Mouse (Mus musculus) ES-CJ7 (cell line): ENCODE data around the gene Fryl.
"Not testable (repeated sequence)": the region's sequence is repeated elsewhere in the genome, so short reads cannot be mapped to it uniquely, and the experiment has no call there.

Source experiments
- DNase-seq: peaks from one replicate; pipeline ENCODE4 v3.0.0; 2011; ENCODE audit warnings: low read depth, low spot score

Gene Fryl

DNA sequence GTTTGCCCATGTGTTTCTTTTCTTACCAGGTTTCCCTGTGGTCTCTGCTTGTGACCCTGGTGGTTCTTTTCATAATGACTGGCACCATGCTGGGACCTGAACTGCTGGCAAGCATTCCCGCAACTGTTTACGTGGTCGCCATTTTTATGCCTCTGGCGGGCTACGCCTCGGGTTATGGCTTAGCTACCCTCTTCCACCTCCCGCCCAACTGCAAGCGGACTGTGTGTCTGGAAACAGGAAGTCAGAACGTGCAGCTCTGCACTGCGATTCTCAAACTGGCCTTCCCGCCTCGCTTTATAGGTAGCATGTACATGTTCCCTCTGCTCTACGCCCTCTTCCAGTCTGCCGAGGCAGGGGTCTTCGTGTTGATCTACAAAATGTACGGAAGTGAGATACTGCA, 244.6 kb downstream of the Fryl start:
- peak; percentile 18 for DNase-seq

DNA sequence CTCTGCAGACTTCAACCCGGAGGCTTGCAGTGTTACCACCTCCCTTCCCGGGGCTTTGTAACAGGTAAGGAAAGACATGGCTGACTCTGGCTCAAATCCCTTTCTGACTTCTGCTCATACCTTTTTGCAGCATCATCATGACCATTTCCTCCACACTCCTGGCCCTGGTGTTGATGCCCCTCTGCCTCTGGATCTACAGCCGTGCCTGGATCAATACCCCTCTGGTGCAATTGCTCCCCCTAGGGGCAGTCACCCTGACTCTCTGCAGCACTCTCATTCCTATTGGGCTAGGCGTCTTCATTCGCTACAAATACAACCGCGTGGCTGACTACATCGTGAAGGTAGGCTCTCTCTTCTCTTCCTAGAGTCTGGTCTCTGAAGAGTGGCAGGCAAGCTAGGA, 248.2 kb downstream of the Fryl start:
- peak; percentile 65 for DNase-seq

DNA sequence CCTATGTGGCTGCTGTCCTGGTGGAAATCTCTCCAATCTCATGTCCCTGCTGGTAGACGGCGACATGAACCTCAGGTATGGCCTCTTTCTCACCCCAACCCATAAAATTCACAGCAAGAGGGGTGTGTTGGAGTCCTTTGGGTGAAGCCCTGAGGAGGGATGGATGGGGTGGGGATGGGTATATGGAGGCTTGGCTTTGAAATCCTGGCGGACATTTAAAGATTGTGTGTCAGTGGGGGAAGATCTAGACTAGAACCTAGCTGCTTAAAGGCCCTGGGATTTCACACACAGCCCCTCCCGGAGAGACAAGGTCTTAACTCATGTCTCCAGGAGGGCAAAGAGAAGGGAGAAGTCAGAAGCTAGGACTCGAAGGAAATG, 248.8 kb downstream of the Fryl start:
- no peak for DNase-seq

DNA sequence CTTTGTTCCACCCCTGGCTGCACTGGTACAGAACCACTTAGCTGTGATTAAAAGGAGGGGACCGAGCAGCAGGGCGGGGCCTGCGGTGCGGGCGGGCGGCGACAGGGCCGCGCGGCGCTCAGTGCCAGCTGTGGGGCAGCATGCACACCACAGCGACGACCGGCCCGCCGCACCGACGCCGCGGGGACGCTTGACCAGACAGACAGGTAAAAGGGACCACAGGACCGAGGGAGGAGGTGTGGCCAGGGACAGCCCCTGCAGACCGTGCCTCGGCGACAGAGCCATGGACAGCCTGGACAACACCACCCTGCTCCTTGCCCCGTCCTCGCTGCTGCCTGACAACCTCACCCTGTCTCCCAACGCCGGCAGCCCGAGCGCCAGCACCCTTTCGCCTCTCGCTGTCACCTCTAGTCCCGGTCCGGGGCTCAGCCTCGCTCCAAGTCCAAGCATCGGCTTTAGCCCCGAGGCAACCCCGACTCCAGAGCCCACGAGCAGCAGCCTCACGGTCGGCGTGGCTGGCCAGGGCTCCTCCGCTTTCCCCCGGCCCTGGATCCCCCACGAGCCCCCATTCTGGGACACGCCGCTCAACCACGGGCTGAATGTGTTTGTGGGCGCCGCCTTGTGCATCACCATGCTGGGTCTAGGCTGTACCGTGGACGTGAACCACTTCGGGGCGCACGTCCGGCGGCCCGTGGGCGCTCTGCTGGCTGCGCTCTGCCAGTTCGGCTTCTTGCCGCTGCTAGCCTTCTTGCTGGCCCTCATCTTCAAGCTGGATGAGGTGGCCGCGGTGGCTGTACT, 249.4 kb downstream of the Fryl start, which contains the start of gene Slc10a4:
Gene Slc10a4, plus strand, starts transcription at position 100 of the 798 bp plus-strand sequence.
- no peak for DNase-seq

DNA sequence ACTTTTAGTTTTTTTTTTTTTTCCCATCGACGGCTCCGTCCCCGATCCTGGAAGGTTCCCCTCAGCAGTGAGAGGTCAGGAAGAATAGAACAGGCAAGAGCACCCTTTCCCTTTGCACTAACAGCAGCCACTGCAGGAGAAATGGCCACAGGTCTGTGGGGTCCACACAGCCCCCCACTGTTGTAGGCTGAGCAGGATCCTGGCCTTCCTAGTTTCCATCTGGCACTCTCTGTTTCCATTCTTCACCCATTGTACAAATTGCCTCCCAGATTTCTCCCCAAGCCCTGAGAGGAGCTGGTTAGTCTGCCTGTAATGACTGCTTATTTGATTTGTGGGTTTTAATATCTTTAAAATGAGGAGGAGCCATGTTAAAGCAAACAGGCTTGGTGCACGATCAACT, 252.4 kb downstream of the Fryl start:
- DNase-seq, result no peak

DNA sequence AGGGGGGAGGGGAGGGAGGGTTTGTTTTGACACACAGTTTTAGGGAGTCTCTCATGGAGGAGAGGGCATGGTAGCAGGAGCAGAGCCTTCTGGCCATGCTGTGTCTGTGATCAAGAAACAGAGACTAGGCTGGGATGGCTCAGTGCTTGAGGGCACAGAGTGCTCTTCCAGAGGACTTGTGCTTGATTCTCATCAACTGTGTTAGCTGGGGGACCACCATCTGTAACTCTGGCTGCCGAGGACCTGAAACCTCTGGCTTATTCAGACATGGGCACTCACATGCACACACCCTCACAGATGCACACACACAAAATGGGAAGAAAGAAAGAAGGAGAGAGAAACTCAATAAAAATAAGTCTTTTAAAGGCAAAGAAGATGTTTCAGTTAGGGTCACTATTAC, 257.9 kb downstream of the Fryl start:
- not testable (repeated sequence) for DNase-seq

DNA sequence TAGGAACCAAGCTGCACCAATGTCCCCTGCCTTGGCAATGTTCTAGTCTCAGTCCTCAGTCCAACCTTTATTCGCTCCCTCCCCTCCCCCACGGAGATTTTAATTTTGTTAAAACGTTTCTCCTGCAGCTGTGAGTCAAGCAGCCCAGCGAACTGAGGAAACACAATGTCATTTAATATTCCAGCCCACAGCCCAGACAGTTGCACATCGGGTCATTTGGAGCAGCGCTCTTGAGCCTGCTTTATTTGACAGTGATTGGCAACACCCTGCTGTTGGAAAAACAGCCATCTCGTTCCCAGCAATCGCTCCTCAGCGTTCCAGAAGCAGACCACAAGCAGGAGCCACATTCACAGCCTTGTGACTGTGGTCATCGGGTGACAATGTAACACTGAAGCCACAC, 261.0 kb downstream of the Fryl start:
- DNase-seq, result no peak

DNA sequence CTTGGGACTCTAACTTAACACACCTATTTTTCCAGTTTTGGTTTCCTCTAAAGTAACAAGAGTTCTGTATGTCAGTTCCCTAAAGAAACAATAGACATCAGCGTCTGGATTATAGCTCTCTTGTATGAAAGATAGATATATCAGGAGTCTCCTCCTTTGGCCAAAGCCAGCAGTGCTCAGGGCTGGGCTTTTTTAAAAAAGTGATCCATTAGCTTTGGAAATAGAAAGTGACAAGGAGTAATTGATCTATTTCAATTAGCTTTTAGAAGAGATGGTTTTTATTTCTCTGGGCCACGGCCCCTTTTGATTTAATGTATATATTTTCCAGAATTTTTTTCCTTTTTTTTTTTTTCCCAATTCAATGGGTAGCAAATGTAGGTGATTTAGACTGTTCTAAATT, 261.5 kb downstream of the Fryl start:
- no peak for DNase-seq

DNA sequence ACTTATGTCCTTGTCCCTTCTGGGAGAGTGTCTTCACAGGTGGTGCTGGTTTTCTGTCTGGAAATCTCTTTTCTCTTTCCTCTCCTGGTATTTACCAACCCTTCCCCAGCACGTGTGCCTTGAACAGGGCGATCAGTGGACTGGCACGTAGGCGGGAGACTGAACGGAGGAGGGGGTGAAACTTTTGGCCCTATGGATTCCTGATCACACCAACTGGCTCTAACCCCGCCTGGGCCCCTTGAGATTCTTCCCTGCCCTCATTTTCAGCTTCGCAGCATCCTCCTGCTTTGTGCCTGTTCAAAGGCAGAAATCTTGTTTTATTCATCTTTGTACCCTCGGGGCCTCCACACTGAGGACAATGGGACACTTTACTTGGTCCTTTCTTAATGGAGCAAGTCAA, 262.0 kb downstream of the Fryl start:
- DNase-seq, result no peak

DNA sequence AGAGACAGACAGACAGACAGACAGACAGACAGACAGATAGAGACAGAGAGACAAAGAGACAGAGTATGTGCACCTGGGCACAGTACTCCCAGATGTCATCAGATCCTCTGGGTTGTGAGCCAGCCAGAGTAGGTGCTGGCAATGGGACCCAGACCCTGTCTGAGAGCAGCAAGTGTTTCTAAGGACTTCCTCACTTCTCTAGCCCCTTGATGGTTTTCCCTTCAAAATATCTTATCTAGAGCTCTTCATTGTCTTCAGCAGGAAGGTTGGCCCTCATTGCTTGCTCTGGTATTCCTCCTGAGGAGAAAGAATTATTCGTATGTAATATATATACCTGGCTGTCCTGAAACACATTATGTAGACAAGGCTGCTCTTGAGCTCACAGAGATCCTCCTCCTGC, 263.9 kb downstream of the Fryl start:
- no peak for DNase-seq

DNA sequence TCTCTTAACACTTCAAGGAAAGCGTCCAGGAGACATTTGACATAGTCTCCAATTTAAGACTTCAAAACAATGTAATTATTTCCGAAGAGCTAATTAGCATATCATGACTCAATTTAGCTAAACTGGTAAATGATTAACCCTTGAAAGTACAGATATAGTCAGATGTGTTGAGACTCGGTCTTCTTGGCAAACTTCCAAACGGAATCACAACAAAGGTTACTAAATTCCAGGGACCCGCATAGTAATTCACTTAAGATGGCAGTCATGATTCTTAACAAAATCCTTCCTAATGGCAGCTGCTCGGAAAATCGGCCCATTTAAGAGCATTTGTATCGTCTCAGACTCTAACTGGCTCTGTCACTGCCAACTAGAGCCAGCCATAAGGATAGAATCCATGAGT, 266.7 kb downstream of the Fryl start:
- no peak for DNase-seq

DNA sequence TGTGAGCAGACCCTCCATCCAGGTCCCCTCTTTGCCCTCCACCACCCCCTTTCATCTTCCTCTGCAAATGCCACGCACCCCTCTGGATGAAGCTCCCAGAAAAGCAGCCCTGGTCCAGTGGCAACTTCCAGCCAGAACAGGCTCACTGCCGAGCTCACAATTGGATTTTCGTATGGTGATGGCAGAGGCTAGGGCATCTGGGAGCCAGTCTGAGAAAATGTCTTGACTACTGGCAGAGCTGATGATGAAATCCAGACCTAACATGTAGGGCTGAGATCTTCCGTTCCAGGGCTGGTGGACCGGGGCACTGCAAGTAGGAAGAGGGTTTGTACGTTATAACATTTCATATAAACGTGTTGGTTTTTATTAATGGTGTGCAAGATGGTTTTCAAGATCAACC, 268.6 kb downstream of the Fryl start:
- DNase-seq, result no peak

DNA sequence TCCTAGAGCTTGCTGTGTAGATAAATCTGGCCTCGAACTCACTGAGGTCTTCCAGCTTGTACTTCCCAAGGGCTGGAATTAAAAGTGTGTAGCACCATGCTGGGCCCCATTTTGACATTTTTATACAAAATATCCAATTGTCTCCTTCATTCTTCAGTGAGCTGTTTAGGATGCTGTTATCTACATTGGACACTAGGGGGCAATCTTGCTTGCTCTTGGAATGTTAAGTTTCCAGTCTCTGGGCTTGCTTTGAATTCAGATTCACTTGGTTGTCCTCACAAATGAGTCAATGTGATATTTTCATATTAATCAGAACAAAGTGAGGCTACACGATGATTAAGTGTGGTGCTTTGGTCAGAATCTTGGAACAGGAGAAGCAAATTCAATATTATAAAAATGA, 272.3 kb downstream of the Fryl start:
- peak; percentile 69 for DNase-seq

DNA sequence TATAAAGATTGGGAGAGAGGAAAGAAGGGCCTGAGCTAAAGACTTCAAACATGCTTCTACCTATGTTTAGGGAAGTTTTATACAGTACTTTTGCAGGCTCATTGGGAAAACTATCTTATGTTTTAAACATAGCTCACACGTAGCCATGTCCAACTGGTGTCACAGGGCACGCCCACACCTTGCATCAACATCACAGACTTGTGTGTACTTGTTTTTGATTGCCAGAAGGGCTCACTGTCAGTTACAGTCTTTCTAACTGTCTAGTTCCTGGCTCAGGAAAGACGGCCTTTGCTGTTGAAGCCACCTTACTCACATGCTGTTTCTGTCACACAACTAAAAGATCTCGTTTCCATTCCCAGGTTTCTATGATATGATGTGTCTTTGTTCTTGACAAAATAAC, 279.9 kb downstream of the Fryl start:
- DNase-seq, result no peak

DNA sequence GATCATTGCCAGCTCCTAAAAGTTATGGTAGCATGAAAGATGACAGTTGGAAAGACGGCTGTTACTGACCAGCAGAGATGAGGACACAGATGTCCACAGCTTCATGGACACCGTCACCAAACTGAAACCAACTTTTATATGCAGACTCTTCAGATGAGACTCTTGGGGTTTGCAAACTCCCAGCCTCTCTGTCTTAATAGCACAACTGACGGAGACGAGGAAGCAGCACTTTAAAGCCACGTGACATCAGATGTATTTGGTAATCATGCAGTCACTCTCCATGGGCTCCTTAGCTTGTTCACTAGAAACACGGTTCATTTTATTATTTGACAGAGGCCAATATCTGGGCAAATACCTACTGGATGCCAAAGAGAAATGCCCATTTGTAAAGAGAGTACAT, 280.4 kb downstream of the Fryl start:
- no peak for DNase-seq

DNA sequence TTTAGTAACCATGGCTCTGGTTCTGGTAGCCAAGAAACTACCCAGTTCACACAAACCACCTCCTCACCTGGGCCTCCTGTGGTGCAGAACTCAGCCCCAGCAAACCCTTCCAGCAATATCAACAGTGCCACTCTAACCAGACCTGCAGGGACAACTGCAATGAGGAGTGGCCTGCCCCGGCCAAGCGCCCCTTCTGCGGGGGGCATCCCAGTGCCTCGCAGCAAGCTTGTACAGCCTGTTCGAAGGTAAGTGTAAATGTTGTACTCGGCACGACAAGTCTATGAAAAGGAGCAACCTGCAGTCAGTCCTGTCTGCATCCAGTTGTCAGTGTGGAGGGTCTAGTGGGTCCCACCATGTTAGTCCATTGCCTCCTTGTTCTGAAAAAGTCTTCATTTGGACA, 281.8 kb downstream of the Fryl start, which contains the start of gene Gm10135:
Gene Gm10135, minus strand, starts transcription at position 101 of the 400 bp plus-strand sequence.
- no peak for DNase-seq

DNA sequence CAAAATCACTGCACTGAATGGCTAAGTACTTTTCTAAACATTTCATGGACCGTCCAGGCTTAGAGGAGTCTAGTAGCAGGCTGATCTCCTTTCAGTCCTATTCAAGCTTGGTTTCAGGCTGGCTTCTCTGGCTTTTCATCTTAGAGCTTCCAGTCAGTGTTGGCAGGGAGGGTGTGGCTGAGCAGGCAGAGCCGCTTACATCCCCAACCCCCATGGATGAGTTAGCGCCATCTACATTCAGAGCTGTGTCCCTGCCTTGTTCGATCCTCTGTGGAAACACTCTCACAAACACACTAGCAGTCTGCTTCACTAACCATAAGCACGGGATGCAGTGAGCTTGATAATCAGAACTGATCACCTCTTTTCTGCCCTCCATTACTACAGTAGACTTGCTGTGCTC, 283.5 kb downstream of the Fryl start:
- peak; percentile 65 for DNase-seq

DNA sequence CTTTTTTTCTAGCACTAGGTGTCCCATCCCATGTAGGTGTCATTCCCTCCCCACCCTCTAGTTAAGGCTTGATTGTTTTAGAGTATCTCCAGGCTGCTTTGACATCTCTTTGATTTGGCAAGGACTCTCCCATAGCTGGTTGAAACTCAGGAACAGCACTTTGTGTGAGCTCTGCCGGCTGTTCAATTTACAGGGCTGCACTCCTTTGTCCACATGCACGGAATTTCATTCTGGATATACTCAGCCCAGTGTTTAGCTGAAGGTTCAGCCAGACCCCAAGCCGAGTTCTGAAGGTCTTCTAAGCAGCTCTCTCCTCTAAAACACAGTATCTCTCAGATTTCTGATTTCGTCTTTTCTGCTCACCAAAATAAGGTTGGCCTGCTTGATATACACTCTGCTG, 284.0 kb downstream of the Fryl start:
- DNase-seq, result no peak
